In genomic region chr9:32705827-32706478, GRCm38 (mm10) we compare ENCODE assay signal across 11 mouse cellular contexts.
DNase-seq lines count a peak whose midpoint lies in the region; ATAC-seq lines count a peak whose summit lies in the region.
"Had no signal": no experiment of that assay in that cellular context is flagged by ENCODE, and none has a peak within 500 bp of the region (broad histone marks: within the 10 kb centered on the region; RNA-seq: fewer than 3 reads in every experiment).

No protein-coding gene starts in this region.

- H3K27me3 ChIP-seq in kidney, embryonic 15.5 days, result no peaks in the 10 kb centered on the region
- no peaks in the 10 kb centered on the region for H3K27me3 ChIP-seq in intestine, embryonic 15.5 days (replicated peaks)
- no peaks in the 10 kb centered on the region for H3K27me3 ChIP-seq in stomach, embryonic 16.5 days (ENCODE audit: control insufficient read depth, insufficient read depth, low read length)

- H3K4me3 ChIP-seq in kidney, embryonic 15.5 days (replicated peaks), result no peak overlapping the region
- H3K4me3 ChIP-seq in intestine, embryonic 15.5 days (replicated peaks), result no peak overlapping the region
- H3K4me3 ChIP-seq in stomach, embryonic 16.5 days (replicated peaks; ENCODE audit: low read length), result no peak overlapping the region
- H3K4me3 ChIP-seq: neural tube, embryonic 13.5 days had no signal

- H3K9me3 ChIP-seq in kidney, embryonic 15.5 days (replicated peaks), result no peaks in the 10 kb centered on the region
- H3K9me3 ChIP-seq in intestine, embryonic 15.5 days, result no peaks in the 10 kb centered on the region
- H3K9me3 ChIP-seq in stomach, embryonic 16.5 days (replicated peaks; ENCODE audit: control insufficient read depth, low read length), result no peaks in the 10 kb centered on the region

- H3K36me3 ChIP-seq in kidney, embryonic 15.5 days, result no peaks in the 10 kb centered on the region
- no peaks in the 10 kb centered on the region for H3K36me3 ChIP-seq in intestine, embryonic 15.5 days
- no peaks in the 10 kb centered on the region for H3K36me3 ChIP-seq in stomach, embryonic 16.5 days (ENCODE audit: control insufficient read depth, insufficient read depth, low read length)
- H3K36me3 ChIP-seq: G1E; neural tube, embryonic 13.5 days had no signal

- WGBS in kidney, embryonic 15.5 days, result 67% methylated on average over 9 of the region's 9 CpGs
- WGBS in intestine, embryonic 15.5 days, result 46% methylated on average over 9 of the region's 9 CpGs
- 49% methylated on average over 9 of the region's 9 CpGs for WGBS in stomach, embryonic 16.5 days

- ATAC-seq in kidney, embryonic 15.5 days (replicated peaks; ENCODE audit: low FRiP score), result no peak
- ATAC-seq in intestine, embryonic 15.5 days, result peak; percentile 74
- ATAC-seq in stomach, embryonic 16.5 days (ENCODE audit: insufficient read depth, low FRiP score), result peak; percentile 35

- H3K4me2 ChIP-seq in kidney, embryonic 15.5 days, result no peak overlapping the region
- no peak overlapping the region; the same call in 1 of the 2 replicates for H3K4me2 ChIP-seq in intestine, embryonic 15.5 days (replicated peaks)
- H3K4me2 ChIP-seq in stomach, embryonic 16.5 days (ENCODE audit: low read depth, low read length), result no peak overlapping the region
- H3K4me2 ChIP-seq: neural tube, embryonic 13.5 days had no signal

- DNase-seq in kidney, adult 11 months, result no peak
- peak; percentile 91 for DNase-seq in T-cell, adult 2 months (ENCODE audit: low spot score)
- DNase-seq in gastrocnemius, adult 8-10 months (ENCODE audit: low spot score in 2 of 2), result no peak
- no peak for DNase-seq in frontal cortex, postnatal 14 days (ENCODE audit: low spot score in 2 of 2)
- DNase-seq in gastrocnemius, postnatal 4 days (ENCODE audit: low spot score in 2 of 2), result no peak
- DNase-seq: gastrocnemius, postnatal 10 days had no signal

- H3K27ac ChIP-seq in kidney, embryonic 15.5 days, result peak overlapping the region; percentile 49; the same call in 1 of the 2 replicates
- H3K27ac ChIP-seq in intestine, embryonic 15.5 days, result peak overlapping the region; percentile 19; the same call in 1 of the 2 replicates
- peak overlapping the region; percentile 5; the same call in 1 of the 2 replicates for H3K27ac ChIP-seq in stomach, embryonic 16.5 days (ENCODE audit: low read length)
- H3K27ac ChIP-seq: neural tube, embryonic 13.5 days had no signal

- no peak overlapping the region for H3K9ac ChIP-seq in kidney, embryonic 15.5 days
- H3K9ac ChIP-seq in intestine, embryonic 15.5 days, result no peak overlapping the region
- H3K9ac ChIP-seq in stomach, embryonic 16.5 days (ENCODE audit: low read length), result no peak overlapping the region
- H3K9ac ChIP-seq: neural tube, embryonic 13.5 days had no signal

- H3K4me1 ChIP-seq in kidney, embryonic 15.5 days, result peaks cover 73% of the 10 kb centered on the region
- H3K4me1 ChIP-seq in intestine, embryonic 15.5 days (replicated peaks), result peaks cover 33% of the 10 kb centered on the region
- H3K4me1 ChIP-seq in stomach, embryonic 16.5 days (ENCODE audit: control insufficient read depth, insufficient read depth, low read length), result peaks cover 35% of the 10 kb centered on the region
- H3K4me1 ChIP-seq: neural tube, embryonic 13.5 days had no signal
